In genomic region chr10:43541153-43541544, GRCm38 (mm10) we compare ENCODE assay signal across 7 mouse cellular contexts. TPM values are rescaled to one million over a fixed set of nuclear protein-coding genes. Genes with fewer than 3 reads are reported as not detected.
A peak's percentile ranks its signal among the peaks of the same experiment; 100 is the strongest.
DNase-seq lines count a peak whose midpoint lies in the region; ATAC-seq and TF ChIP-seq lines count a peak whose summit lies in the region.

No protein-coding gene starts in this region.

- H3K9ac ChIP-seq in lung, embryonic 16.5 days (ENCODE audit: low read length): peak overlapping the region; percentile 97; the same call in 1 of the 2 replicates
- H3K9ac ChIP-seq in forebrain, embryonic 16.5 days (replicated peaks; ENCODE audit: low read depth, low read length): no peak overlapping the region
- H3K9ac ChIP-seq in liver, embryonic 12.5 days: peak overlapping the region; percentile 95; the same call in 1 of the 2 replicates
- no peak overlapping the region for H3K9ac ChIP-seq in stomach, postnatal 0 days (ENCODE audit: low read length)

- peak overlapping the region; percentile 93 for H3K4me3 ChIP-seq in lung, embryonic 16.5 days (ENCODE audit: low read length)
- H3K4me3 ChIP-seq in forebrain, embryonic 16.5 days (replicated peaks; ENCODE audit: low read length): peak overlapping the region; percentile 87
- peak overlapping the region; percentile 95 for H3K4me3 ChIP-seq in liver, embryonic 12.5 days
- peak overlapping the region; percentile 95; the same call in 1 of the 2 replicates for H3K4me3 ChIP-seq in stomach, postnatal 0 days (ENCODE audit: low read depth, low read length)

- WGBS in lung, embryonic 16.5 days: 40% methylated on average over 7 of the region's 8 CpGs
- WGBS in forebrain, embryonic 16.5 days: 47% methylated on average over 8 of the region's 8 CpGs
- 37% methylated on average over 7 of the region's 8 CpGs for whole genome bisulfite sequencing in liver, embryonic 12.5 days (ENCODE audit: insufficient replicate concordance)
- WGBS in stomach, postnatal 0 days: 33% methylated on average over 8 of the region's 8 CpGs

- no peak for TF ChIP-seq EP300 in stomach, postnatal 0 days (optimal IDR thresholded peaks at IDR 0.05)

- H3K27me3 ChIP-seq in lung, embryonic 16.5 days (ENCODE audit: control insufficient read depth, insufficient read depth, low read depth, low read length): no peaks in the 10 kb centered on the region
- H3K27me3 ChIP-seq in forebrain, embryonic 16.5 days (replicated peaks; ENCODE audit: control insufficient read depth, insufficient read depth, low read length): no peaks in the 10 kb centered on the region
- H3K27me3 ChIP-seq in liver, embryonic 12.5 days (replicated peaks): no peaks in the 10 kb centered on the region
- no peaks in the 10 kb centered on the region for H3K27me3 ChIP-seq in stomach, postnatal 0 days (ENCODE audit: control insufficient read depth, insufficient read depth, low read length)

- TF ChIP-seq CTCF in stomach, postnatal 0 days (IDR thresholded peaks at IDR 0.05; ENCODE audit: low read depth): no peak

- H3K27ac ChIP-seq in lung, embryonic 16.5 days (ENCODE audit: low read length): no peak overlapping the region
- no peak overlapping the region for H3K27ac ChIP-seq in forebrain, embryonic 16.5 days (ENCODE audit: low read length)
- 0 out of 2 replicates have a peak overlapping the region, but pooled peaks have one; percentile 25 for H3K27ac ChIP-seq in liver, embryonic 12.5 days
- no peak overlapping the region for H3K27ac ChIP-seq in stomach, postnatal 0 days (replicated peaks)

- H3K36me3 ChIP-seq in lung, embryonic 16.5 days (ENCODE audit: control insufficient read depth, insufficient read depth, low read length): no peaks in the 10 kb centered on the region
- H3K36me3 ChIP-seq in forebrain, embryonic 16.5 days (ENCODE audit: control insufficient read depth, insufficient read depth): no peaks in the 10 kb centered on the region
- peaks cover 4% of the 10 kb centered on the region for H3K36me3 ChIP-seq in liver, embryonic 12.5 days
- H3K36me3 ChIP-seq in stomach, postnatal 0 days (ENCODE audit: control insufficient read depth, insufficient read depth, low read length): no peaks in the 10 kb centered on the region; the same call in 1 of the 2 replicates

- ATAC-seq in lung, embryonic 16.5 days (ENCODE audit: low read depth): no peak
- peak; percentile 21 for ATAC-seq in forebrain, embryonic 16.5 days
- ATAC-seq in liver, embryonic 12.5 days: no peak
- peak; percentile 5; the same call in 1 of the 2 replicates for ATAC-seq in stomach, postnatal 0 days (ENCODE audit: low FRiP score, low TSS enrichment)

- peaks cover 9% of the 10 kb centered on the region for H3K4me1 ChIP-seq in lung, embryonic 16.5 days (replicated peaks; ENCODE audit: control insufficient read depth, insufficient read depth, low read length)
- H3K4me1 ChIP-seq in forebrain, embryonic 16.5 days (replicated peaks; ENCODE audit: control insufficient read depth, insufficient read depth, low read length): peaks cover 15% of the 10 kb centered on the region
- peaks cover 26% of the 10 kb centered on the region for H3K4me1 ChIP-seq in liver, embryonic 12.5 days
- H3K4me1 ChIP-seq in stomach, postnatal 0 days (replicated peaks; ENCODE audit: control insufficient read depth, insufficient read depth): no peaks in the 10 kb centered on the region

- no peak for DNase-seq in lung, postnatal 14 days
- DNase-seq in stomach, postnatal 0 days (ENCODE audit: low spot score): no peak
- DNase-seq in left cerebral cortex, postnatal 4 days: no peak
- no peak for DNase-seq in left cerebral cortex, adult 8-10 months (ENCODE audit: low spot score in 2 of 2)

- H3K4me2 ChIP-seq in lung, embryonic 16.5 days (ENCODE audit: low read depth, low read length): peak overlapping the region; percentile 48
- H3K4me2 ChIP-seq in forebrain, embryonic 16.5 days (ENCODE audit: low read length): peak overlapping the region; percentile 35
- H3K4me2 ChIP-seq in liver, embryonic 12.5 days: peak overlapping the region; percentile 86
- peak overlapping the region; percentile 35 for H3K4me2 ChIP-seq in stomach, postnatal 0 days (replicated peaks; ENCODE audit: low read depth)

- intact Hi-C loops in left cerebral cortex, postnatal 4 days (cut with DNase I): no loop called here

- no peaks in the 10 kb centered on the region for H3K9me3 ChIP-seq in lung, embryonic 16.5 days (ENCODE audit: control insufficient read depth, low read length)
- no peaks in the 10 kb centered on the region for H3K9me3 ChIP-seq in forebrain, embryonic 16.5 days (ENCODE audit: control insufficient read depth, low read length)
- no peaks in the 10 kb centered on the region for H3K9me3 ChIP-seq in liver, embryonic 12.5 days (replicated peaks)
- no peaks in the 10 kb centered on the region for H3K9me3 ChIP-seq in stomach, postnatal 0 days (ENCODE audit: control insufficient read depth, low read length)

RNA-seq across cellular contexts. Expression of gene 1700021F05Rik, which starts 0.4 kb away (rescaled TPM):
- 44.3 and 49.2 TPM in 2 replicates for polyA plus RNA-seq in lung, embryonic 16.5 days (2015; fragmentation: Nextera tagmentation; extraction: Ambion mirVana)
- polyA plus RNA-seq in forebrain, embryonic 16.5 days (2015; fragmentation: Nextera tagmentation; extraction: Ambion mirVana): 74.2 and 75.8 TPM in 2 replicates
- polyA plus RNA-seq in liver, embryonic 12.5 days (2016; fragmentation: Nextera tagmentation; extraction: Ambion mirVana): 46.4 and 50.8 TPM in 2 replicates
- polyA plus RNA-seq in stomach, postnatal 0 days (2015; fragmentation: Nextera tagmentation; extraction: Ambion mirVana): 47.0 and 48.9 TPM in 2 replicates
- total RNA-seq in left cerebral cortex, postnatal 4 days (2021): 10 to 100 TPM; 45.2 to 52.1 TPM
- 10 to 100 TPM; 32.0 to 42.3 (median 37.3) TPM for total RNA-seq in left cerebral cortex, adult 8-10 months (2022)

RNA-seq across cellular contexts. Expression of gene Gm9803, which starts 17.3 kb away (rescaled TPM):
- polyA plus RNA-seq in lung, embryonic 16.5 days (2015; fragmentation: Nextera tagmentation; extraction: Ambion mirVana): 12.5 and 25.4 TPM in 2 replicates
- polyA plus RNA-seq in forebrain, embryonic 16.5 days (2015; fragmentation: Nextera tagmentation; extraction: Ambion mirVana): 23.0 TPM in 2 replicates
- 9.6 and 11.7 TPM in 2 replicates for polyA plus RNA-seq in liver, embryonic 12.5 days (2016; fragmentation: Nextera tagmentation; extraction: Ambion mirVana)
- polyA plus RNA-seq in stomach, postnatal 0 days (2015; fragmentation: Nextera tagmentation; extraction: Ambion mirVana): 14.3 and 14.8 TPM in 2 replicates
- total RNA-seq in left cerebral cortex, postnatal 4 days (2021): 1 to 10 TPM; 4.9 TPM
- 1 to 10 TPM in 3 of 4 experiments, not detected in 1; 3.7 to 5.8 (median 4.0) TPM for total RNA-seq in left cerebral cortex, adult 8-10 months (2022)

RNA-seq across cellular contexts. Expression of gene Cd24a, which starts 36.9 kb away (rescaled TPM):
- 192 and 195 TPM in 2 replicates for polyA plus RNA-seq in lung, embryonic 16.5 days (2015; fragmentation: Nextera tagmentation; extraction: Ambion mirVana)
- 918 and 1,051 TPM in 2 replicates for polyA plus RNA-seq in forebrain, embryonic 16.5 days (2015; fragmentation: Nextera tagmentation; extraction: Ambion mirVana)
- 819 and 854 TPM in 2 replicates for polyA plus RNA-seq in liver, embryonic 12.5 days (2016; fragmentation: Nextera tagmentation; extraction: Ambion mirVana)
- 397 and 409 TPM in 2 replicates for polyA plus RNA-seq in stomach, postnatal 0 days (2015; fragmentation: Nextera tagmentation; extraction: Ambion mirVana)
- 100 to 1,000 TPM; 535 to 639 TPM for total RNA-seq in left cerebral cortex, postnatal 4 days (2021)
- total RNA-seq in left cerebral cortex, adult 8-10 months (2022): 1 to 10 TPM; 6.3 to 9.3 (median 8.0) TPM

Comparison
In these comparisons a context has a peak if more than half of its experiments do, and no peak if none do; other contexts are left out.
1. ATAC-seq: peak in forebrain, embryonic 16.5 days (single experiment) and stomach, postnatal 0 days (single experiment); none in lung, embryonic 16.5 days (single experiment) and liver, embryonic 12.5 days (single experiment).
2. H3K4me2 ChIP-seq: peak in every context shown above with its lines; median percentile 86 in liver, embryonic 12.5 days; 48 in lung, embryonic 16.5 days; 35 in forebrain, embryonic 16.5 days; 35 in stomach, postnatal 0 days.
3. H3K9ac ChIP-seq: peak in lung, embryonic 16.5 days (single experiment) and liver, embryonic 12.5 days (single experiment); none in forebrain, embryonic 16.5 days (single experiment) and stomach, postnatal 0 days (single experiment).
4. Peak in every context shown above with its lines, with median percentiles within 50 percentile points of each other: H3K4me3 ChIP-seq.